Mouse (Mus musculus) G1E (cell line): ENCODE results near the gene Bpi.

Experiments
- CTCF ChIP-seq: IDR thresholded peaks from 2 replicates; pipeline ENCODE4 v1.5.1; 2012; ENCODE audit warnings: low read depth, low read length, inconsistent platforms, mixed read lengths
- GATA1 ChIP-seq: IDR thresholded peaks from 2 replicates; pipeline ENCODE4 v1.6.1; 2012; ENCODE audit warnings: borderline replicate concordance, low read length, inconsistent platforms, mixed read lengths
- GATA2 ChIP-seq: IDR thresholded peaks from 2 replicates; pipeline ENCODE4 v1.6.1; 2012; ENCODE audit warnings: low read depth, low read length, inconsistent platforms, borderline replicate concordance
- POLR2AphosphoS5 ChIP-seq: IDR thresholded peaks from 2 replicates; pipeline ENCODE4 v1.6.1; 2012; ENCODE audit warnings: low read depth, low read length, inconsistent platforms; ENCODE audit not compliant: insufficient replicate concordance
- TAL1 ChIP-seq: conservative IDR thresholded peaks from 2 replicates; pipeline ENCODE4 v1.6.1; 2012; ENCODE audit warnings: low read depth, low read length, inconsistent platforms, mixed read lengths

GRCm38 (mm10) chr2:158228670-158229502 lies 29.0 kb upstream of the Bpi start, which contains the start of gene D630003M21Rik:
- no peak for TF ChIP-seq TAL1
- TF ChIP-seq CTCF, result no peak
- TF ChIP-seq GATA1, result no peak
- TF ChIP-seq POLR2AphosphoS5, result no peak
- TF ChIP-seq GATA2, result no peak
